Mouse (Mus musculus) midbrain, embryonic 12.5 days (tissue): ENCODE results near the gene Cd5. TPM values are rescaled to one million over a fixed set of nuclear protein-coding genes. Genes with fewer than 3 reads are reported as not detected.

ENCODE experiments used
- ATAC-seq: fragments of 200-750 bp; cut with Nextera tagmentation; 2 replicates; pipeline ENCODE4 v1.8.0; 2017; ENCODE audit warnings: low read depth, moderate TSS enrichment, moderate library complexity; ENCODE audit not compliant: low FRiP score
- H3K27ac ChIP-seq: fragments of 300-500 bp; sonication (generic); replicated peaks from 2 replicates; pipeline ENCODE4 v1.5.1; 2016; ENCODE audit warnings: mild to moderate bottlenecking
- H3K27me3 ChIP-seq: fragments of 300-500 bp; sonication (generic); 2 replicates; pipeline ENCODE4 v1.6.1; 2016; ENCODE audit warnings: mild to moderate bottlenecking
- H3K36me3 ChIP-seq: fragments of 300-500 bp; sonication (generic); 2 replicates; pipeline ENCODE4 v1.6.1; 2016
- H3K4me1 ChIP-seq: fragments of 300-500 bp; sonication (generic); 2 replicates; pipeline ENCODE4 v1.6.1; 2016
- H3K4me2 ChIP-seq: fragments of 300-500 bp; sonication (generic); replicated peaks from 2 replicates; pipeline ENCODE4 v1.6.1; 2016; ENCODE audit warnings: mild to moderate bottlenecking, moderate library complexity
- H3K4me3 ChIP-seq: fragments of 300-500 bp; sonication (generic); 2 replicates; pipeline ENCODE4 v1.5.1; 2016; ENCODE audit warnings: mild to moderate bottlenecking
- H3K9ac ChIP-seq: fragments of 300-500 bp; sonication (generic); replicated peaks from 2 replicates; pipeline ENCODE4 v1.6.1; 2016; ENCODE audit warnings: mild to moderate bottlenecking, moderate library complexity
- H3K9me3 ChIP-seq: fragments of 300-500 bp; sonication (generic); 2 replicates; pipeline ENCODE4 v1.6.1; 2016; ENCODE audit warnings: mild to moderate bottlenecking
- WGBS: fragments of 180-500 bp; shearing (Covaris S2); methylation state at CpG from one replicate; pipeline ENCODE4 v1.1.7; 2016; 5-methylcytosine and 5-hydroxymethylcytosine counted together
- polyA plus RNA-seq: library from polyadenylated mRNA; unstranded; fragments of >200 nt; fragmentation: Nextera tagmentation; extraction: Ambion mirVana; gene quantifications from 2 replicates; pipeline ENCODE4 v1.2.1, GENCODE M21; 2016

Gene Cd5
- polyA plus RNA-seq, 1 experiment from 2014 or later = 0.32 TPM

DNA sequence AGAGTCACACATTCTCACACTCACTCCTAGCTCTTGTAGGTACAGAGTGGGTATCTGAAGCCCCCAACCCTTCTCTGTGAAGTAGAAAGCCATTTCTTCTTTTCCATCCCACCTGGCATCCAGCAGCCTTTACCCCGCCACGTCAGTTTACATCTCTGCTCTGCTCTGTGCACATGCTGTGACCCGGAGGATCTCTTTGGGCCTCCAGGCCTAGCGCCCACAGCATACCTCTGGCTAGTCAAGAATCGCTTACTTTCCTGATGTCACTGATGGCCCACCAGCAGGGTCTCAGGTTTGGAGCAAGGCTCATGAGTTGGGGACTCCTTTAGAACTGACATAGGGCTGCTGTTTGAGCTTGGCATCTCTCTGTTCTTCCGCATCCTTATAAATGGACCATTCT is 764 bp downstream of the Cd5 start:
- no peak overlapping the region for H3K27ac ChIP-seq
- no peaks in the 10 kb centered on the region for H3K9me3 ChIP-seq
- H3K36me3 ChIP-seq = no peaks in the 10 kb centered on the region
- WGBS = 88% methylated on average over 6 of the region's 6 CpGs
- no peak overlapping the region for H3K4me3 ChIP-seq
- H3K4me2 ChIP-seq = no peak overlapping the region
- H3K4me1 ChIP-seq = no peaks in the 10 kb centered on the region
- no peak overlapping the region for H3K9ac ChIP-seq
- no peaks in the 10 kb centered on the region for H3K27me3 ChIP-seq
- no peak for ATAC-seq

DNA sequence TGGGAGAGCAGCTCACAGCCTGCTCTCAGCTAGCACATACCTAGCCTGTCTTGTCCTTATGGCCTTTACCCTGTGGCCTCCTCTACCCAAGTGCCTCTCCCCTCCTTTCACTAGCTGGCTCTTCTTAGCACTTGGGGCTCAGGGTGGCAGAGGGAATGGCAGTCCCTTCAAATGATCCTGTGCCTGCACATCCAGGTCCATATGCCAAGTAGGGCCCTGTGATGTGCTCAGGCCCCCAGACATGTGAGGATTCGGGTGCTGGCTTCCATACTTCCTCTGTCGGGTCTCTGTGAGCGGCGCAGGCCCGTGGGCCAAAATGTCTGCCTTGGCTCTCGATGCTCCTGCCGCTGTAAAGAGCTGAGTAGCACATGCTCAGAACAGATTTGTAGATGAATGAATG is 2.9 kb downstream of the Cd5 start:
- ATAC-seq = no peak
- Histone ChIP-seq H3K27ac (no peak overlapping the region), H3K27me3 (no peaks in the 10 kb centered on the region), H3K4me1 (no peaks in the 10 kb centered on the region), H3K9ac (no peak overlapping the region), H3K36me3 (no peaks in the 10 kb centered on the region), H3K4me2 (no peak overlapping the region), H3K9me3 (no peaks in the 10 kb centered on the region), H3K4me3 (no peak overlapping the region)
- 92% methylated on average over 7 of the region's 7 CpGs for WGBS

DNA sequence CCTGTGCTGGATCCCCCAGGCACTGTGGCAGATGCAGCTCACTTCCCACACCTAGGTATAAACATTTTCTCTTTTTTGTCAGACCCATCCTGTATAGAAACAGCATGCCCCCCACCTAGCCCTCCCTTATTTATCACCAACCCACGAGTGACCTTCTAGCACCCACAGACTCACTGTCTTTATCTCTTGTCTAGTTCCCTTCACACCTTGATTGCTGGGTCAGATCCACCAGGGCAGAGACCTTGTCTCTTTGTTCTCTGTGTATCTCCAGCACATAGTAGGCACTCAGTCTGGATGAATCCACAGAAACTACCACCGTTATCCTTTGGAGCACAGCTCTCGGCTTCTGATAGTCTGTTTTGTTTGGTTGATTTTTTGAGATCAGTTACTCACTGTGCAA is 3.7 kb downstream of the Cd5 start:
- Histone ChIP-seq H3K9ac (no peak overlapping the region), H3K27me3 (no peaks in the 10 kb centered on the region), H3K36me3 (no peaks in the 10 kb centered on the region), H3K4me2 (no peak overlapping the region), H3K4me1 (no peaks in the 10 kb centered on the region), H3K9me3 (no peaks in the 10 kb centered on the region), H3K27ac (no peak overlapping the region), H3K4me3 (no peak overlapping the region)
- no peak for ATAC-seq
- 90% methylated on average over 3 of the region's 3 CpGs for WGBS

GRCm38 (mm10) chr19:10734554-10734953 is 4.2 kb downstream of the Cd5 start:
- Histone ChIP-seq H3K36me3 (no peaks in the 10 kb centered on the region), H3K4me1 (no peaks in the 10 kb centered on the region), H3K9me3 (no peaks in the 10 kb centered on the region), H3K27ac (no peak overlapping the region), H3K9ac (no peak overlapping the region), H3K4me2 (no peak overlapping the region), H3K4me3 (no peak overlapping the region), H3K27me3 (no peaks in the 10 kb centered on the region)
- WGBS = 83% methylated on average over 7 of the region's 7 CpGs
- ATAC-seq = no peak

DNA sequence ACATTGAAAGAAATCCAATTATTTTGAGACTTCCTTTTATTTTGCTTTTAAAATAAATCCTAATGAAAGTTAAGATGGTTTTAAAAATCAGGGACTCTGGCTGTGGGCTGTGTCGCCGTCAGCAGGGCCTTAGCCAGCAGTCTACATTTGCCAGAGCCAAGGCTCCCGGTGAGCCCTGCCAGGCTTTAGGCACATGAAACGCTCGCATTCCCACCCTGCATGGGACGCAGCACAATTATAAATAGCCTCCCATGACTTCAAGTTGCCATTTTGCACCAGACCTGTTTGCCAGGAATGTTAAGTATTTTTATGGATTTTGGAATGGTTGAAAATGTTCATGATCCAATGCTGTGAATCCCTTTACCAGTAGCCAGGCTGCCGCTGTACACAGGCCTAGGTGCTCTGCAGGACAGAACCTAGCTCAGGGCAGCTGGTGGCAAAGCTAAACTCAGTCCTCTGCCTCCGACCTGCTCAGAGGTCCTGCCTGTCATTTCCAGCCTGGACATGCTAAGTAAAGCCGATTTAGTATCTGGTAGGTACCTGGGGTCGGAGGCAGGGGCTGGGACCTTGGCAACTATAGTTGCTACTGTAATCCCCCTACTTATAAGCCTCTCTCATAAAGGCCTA is 5.2 kb downstream of the Cd5 start:
- Histone ChIP-seq H3K27me3 (no peaks in the 10 kb centered on the region), H3K36me3 (no peaks in the 10 kb centered on the region), H3K9ac (no peak overlapping the region), H3K4me3 (no peak overlapping the region), H3K4me2 (no peak overlapping the region), H3K9me3 (no peaks in the 10 kb centered on the region), H3K4me1 (no peaks in the 10 kb centered on the region), H3K27ac (no peak overlapping the region)
- no peak for ATAC-seq
- WGBS = 87% methylated on average over 10 of the region's 10 CpGs

DNA sequence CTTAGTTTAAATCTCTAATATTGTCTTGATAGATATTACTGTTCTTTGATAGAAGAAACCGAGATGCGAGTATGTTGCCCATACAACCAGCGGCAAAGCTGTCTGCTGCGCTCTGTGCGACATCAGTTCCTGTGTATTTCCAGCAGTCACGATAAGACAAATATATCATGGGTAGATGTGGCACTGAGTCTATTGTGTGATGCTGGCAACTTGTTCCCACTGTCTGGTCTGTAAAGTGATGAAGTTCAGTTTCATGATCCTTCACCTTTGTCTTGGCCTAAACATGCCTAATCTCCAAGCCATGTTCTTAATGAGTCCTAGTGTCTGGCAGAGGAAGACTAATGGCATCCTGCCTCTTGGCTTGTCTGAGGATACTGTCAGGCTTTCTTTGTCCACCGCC is 6.1 kb downstream of the Cd5 start:
- WGBS = 97% methylated on average over 7 of the region's 7 CpGs
- no peak for ATAC-seq
- H3K9ac ChIP-seq = no peak overlapping the region

GRCm38 (mm10) chr19:10731975-10732374 is 6.8 kb downstream of the Cd5 start:
- 90% methylated on average over 7 of the region's 7 CpGs for WGBS
- no peak for ATAC-seq
- Histone ChIP-seq H3K9me3 (no peaks in the 10 kb centered on the region), H3K4me1 (no peaks in the 10 kb centered on the region), H3K4me3 (no peak overlapping the region), H3K4me2 (no peak overlapping the region), H3K9ac (no peak overlapping the region), H3K27ac (no peak overlapping the region), H3K27me3 (no peaks in the 10 kb centered on the region), H3K36me3 (no peaks in the 10 kb centered on the region)

More for the DNA sequence above, 6.1 kb downstream of the Cd5 start:
- no peaks in the 10 kb centered on the region for H3K4me1 ChIP-seq
- no peaks in the 10 kb centered on the region for H3K27me3 ChIP-seq
- no peak overlapping the region for H3K27ac ChIP-seq
- no peaks in the 10 kb centered on the region for H3K36me3 ChIP-seq
- H3K4me3 ChIP-seq = no peak overlapping the region
- H3K9me3 ChIP-seq = no peaks in the 10 kb centered on the region
- H3K4me2 ChIP-seq = no peak overlapping the region

DNA sequence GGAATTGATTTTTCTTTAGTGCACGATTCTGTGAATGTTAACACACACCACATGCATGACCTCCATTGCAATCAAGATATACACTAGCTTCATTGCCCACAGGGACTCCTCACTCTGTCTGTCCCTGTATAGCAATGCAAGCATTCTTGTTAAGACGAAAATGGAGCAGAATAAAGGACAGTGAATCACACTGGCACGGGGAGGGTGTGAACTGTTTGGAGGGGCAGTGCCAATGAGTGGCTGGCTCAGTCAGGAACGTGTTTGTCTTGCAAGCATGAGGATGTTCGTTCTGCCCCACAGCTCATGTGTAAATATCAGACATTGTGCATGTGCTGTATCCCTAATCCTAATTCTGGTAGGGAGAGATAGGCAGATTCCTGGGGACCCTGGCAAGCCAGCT is 8.3 kb downstream of the Cd5 start:
- no peak overlapping the region for H3K9ac ChIP-seq
- no peaks in the 10 kb centered on the region for H3K36me3 ChIP-seq
- H3K9me3 ChIP-seq = no peaks in the 10 kb centered on the region
- 72% methylated on average over 5 of the region's 5 CpGs for WGBS
- no peak for ATAC-seq
- H3K27ac ChIP-seq = no peak overlapping the region
- H3K4me3 ChIP-seq = no peak overlapping the region
- no peaks in the 10 kb centered on the region for H3K4me1 ChIP-seq
- H3K4me2 ChIP-seq = no peak overlapping the region
- H3K27me3 ChIP-seq = no peaks in the 10 kb centered on the region

DNA sequence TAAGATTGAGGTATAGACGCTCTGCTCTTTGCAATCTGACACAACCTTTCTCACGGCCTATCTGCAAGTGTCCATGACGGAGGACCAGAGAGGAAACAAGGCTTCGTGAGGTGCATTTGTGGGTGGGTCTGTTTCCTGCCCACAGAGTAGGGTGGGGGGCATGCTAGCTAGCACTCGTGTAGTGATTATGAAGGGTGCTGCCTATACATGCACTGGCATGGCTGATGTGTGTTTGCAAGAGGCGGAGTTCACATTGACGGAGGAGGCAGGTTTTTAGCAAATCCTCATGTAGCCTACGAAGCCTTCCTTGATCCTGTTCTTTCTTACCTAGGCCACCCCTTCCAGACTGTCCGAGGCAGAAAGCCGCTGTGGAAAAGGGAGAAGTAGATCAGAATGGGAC is 8.9 kb downstream of the Cd5 start:
- Histone ChIP-seq H3K4me1 (no peaks in the 10 kb centered on the region), H3K4me3 (no peak overlapping the region), H3K9ac (no peak overlapping the region), H3K36me3 (no peaks in the 10 kb centered on the region), H3K9me3 (no peaks in the 10 kb centered on the region), H3K27ac (no peak overlapping the region), H3K4me2 (no peak overlapping the region), H3K27me3 (peaks cover 2% of the 10 kb centered on the region; the same call in 1 of the 2 replicates)
- ATAC-seq = no peak
- WGBS = 90% methylated on average over 10 of the region's 10 CpGs

DNA sequence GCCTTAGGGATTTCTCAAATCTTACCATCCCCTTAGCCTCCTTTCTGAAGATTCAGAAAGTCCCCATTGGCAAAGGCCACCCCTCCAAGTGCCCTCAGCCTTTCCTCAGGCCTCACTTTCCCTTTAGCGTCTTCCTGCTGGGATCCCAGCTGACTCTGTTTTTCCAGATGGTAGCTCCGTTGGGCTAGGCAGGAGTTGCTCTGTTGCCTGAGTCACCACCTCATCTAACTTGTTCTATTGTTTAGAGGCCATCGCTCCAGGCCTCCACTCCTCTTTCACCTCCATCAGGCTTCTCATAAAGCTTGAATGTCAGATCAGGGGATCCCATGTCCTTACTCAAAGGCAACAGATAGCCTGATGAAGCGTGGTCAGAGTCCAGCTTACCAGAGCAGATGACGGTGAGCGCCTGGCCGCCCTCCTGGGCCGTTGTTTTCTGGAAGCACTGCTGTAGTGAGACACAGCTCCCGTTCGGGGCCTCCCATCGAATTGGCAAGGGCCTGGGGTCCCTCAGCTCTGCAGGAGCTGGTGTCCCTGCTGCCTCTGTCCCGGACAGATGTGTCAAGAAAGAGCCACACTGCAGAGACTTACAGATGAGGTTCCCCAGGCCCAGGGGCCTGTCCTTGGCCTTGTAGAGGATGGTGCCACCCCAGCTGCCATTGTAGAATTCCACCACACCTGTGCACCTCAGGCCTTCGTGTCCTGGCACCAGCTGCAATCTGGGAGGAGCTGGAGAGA is 14.0 kb downstream of the Cd5 start:
- WGBS = 80% methylated on average over 13 of the region's 13 CpGs
- Histone ChIP-seq H3K4me2 (no peak overlapping the region), H3K9ac (no peak overlapping the region), H3K36me3 (no peaks in the 10 kb centered on the region), H3K27ac (no peak overlapping the region), H3K27me3 (peaks cover 3% of the 10 kb centered on the region; the same call in 1 of the 2 replicates), H3K4me3 (no peak overlapping the region), H3K4me1 (peaks cover 23% of the 10 kb centered on the region), H3K9me3 (no peaks in the 10 kb centered on the region)
- no peak for ATAC-seq

DNA sequence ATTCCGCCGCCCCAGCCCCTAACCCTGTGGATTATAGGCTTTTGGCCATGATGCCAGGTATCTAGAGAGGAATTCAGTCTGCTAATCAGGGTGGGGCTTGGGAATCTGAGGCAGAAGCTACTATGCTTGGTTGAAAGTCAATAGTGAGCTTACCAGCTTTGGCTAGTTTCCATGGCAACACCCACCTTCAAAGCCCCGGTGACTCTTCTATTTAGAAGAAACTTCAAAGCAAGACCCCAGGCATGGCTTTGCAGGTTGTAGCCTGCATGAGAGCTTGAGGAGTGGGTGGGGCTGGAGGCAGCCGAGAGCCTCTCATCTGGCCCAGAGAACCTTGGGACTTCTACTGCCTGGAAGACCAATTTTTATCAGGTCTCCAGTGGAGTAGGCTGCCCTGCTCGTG is 15.2 kb downstream of the Cd5 start:
- 33% methylated on average over 5 of the region's 5 CpGs for WGBS
- Histone ChIP-seq H3K4me3 (no peak overlapping the region), H3K4me2 (no peak overlapping the region), H3K36me3 (no peaks in the 10 kb centered on the region), H3K9ac (no peak overlapping the region), H3K27ac (0 out of 2 replicates have a peak overlapping the region, but pooled peaks have one; percentile 11), H3K9me3 (no peaks in the 10 kb centered on the region), H3K4me1 (peaks cover 27% of the 10 kb centered on the region), H3K27me3 (peaks cover 3% of the 10 kb centered on the region; the same call in 1 of the 2 replicates)
- peak; percentile 48; the same call in 1 of the 2 replicates for ATAC-seq

DNA sequence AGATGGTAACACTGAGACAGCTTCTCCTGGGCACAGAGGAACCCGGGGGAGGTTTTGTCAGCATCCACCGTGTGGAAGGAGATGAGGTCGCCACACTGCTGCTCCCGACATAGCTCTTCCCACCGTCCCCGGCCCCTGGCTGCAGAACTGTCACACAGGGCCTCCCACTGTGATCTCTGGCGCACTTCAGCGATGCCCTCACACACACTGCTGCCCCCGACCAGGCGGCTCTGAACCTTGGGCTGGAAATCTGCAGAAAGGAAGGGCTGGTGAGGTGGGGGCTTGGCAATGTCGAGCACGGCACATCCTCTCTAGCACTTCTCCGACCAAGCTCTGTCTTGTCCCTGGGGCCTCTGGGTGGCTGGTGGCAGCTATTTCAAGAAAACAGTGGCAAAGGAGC is 15.7 kb downstream of the Cd5 start:
- no peak overlapping the region for H3K4me3 ChIP-seq
- WGBS = 17% methylated on average over 13 of the region's 13 CpGs
- peaks cover 27% of the 10 kb centered on the region for H3K4me1 ChIP-seq
- no peaks in the 10 kb centered on the region for H3K36me3 ChIP-seq
- no peaks in the 10 kb centered on the region for H3K9me3 ChIP-seq
- H3K27me3 ChIP-seq = peaks cover 3% of the 10 kb centered on the region; the same call in 1 of the 2 replicates
- no peak overlapping the region for H3K9ac ChIP-seq
- peak overlapping the region; percentile 11; the same call in 1 of the 2 replicates for H3K27ac ChIP-seq
- no peak overlapping the region for H3K4me2 ChIP-seq
- no peak for ATAC-seq
